Mouse (Mus musculus): ENCODE measurements around the gene Olfr380. TPM values are rescaled to one million over a fixed set of nuclear protein-coding genes. Genes with fewer than 3 reads are reported as not detected.

Olfr380 gene
- not detected in 2 replicates for polyA plus RNA-seq (2012; rRNA removed)

DNA sequence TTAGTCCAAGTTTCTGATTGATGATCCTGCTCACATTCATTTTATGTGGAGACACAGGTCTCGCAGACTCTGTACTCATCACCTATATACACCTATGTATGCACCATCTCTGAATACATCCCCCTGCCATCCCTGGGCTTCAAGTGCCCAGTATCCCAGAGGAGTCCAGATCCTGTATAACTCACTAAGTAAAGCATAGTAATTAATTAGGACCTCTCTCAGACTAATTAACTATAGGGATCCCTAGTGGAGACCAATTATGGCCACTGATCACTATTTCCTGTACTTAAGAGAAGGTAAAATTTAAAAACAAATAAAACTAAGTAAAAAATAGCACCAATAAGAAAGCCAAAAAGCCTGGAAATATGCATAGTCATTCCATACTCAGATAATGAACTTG is at the start of gene Olfr380:
Gene Olfr380, minus strand, starts transcription at position 101 of the 400 bp plus-strand sequence.

DNA sequence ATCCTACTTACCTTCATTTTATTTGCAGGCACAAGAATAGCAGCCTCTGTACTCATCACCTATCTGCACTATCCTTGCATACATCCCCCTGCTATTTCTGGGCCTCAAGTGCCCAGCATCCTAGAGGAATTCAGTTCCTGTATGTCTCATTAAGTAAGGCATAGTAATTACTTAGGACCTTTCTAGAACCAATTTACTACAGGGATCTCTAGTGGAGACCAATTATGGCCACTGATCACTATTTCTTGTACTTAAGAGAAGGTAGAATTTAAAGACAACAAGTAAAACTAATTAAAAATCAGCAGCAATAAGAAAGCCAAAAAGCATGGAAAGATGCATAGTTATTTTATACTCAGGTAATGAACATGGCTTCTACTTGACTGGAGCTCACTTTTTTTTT is 34.2 kb upstream of the Olfr380 start, which contains the start of gene Olfr381:
Gene Olfr381, minus strand, starts transcription at position 101 of the 400 bp plus-strand sequence.

DNA sequence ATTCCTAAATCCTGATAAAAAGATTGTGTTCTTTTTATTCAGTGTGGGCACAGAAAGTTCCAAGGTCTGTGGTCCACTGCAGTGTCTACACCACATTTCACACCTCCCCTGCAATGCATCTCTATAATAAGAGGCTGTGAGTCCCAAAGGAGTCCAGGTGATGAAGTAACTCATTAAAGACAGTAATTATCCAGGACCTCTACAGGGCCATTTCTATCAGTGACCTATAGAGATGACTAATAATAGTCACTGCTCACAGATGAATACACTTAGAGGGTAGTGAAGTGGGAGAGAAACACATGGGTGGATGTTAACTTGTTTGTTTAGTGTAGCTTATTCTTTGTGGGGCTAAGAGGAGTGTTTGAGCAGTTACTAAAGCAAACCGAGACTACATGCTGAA is 28.9 kb downstream of the Olfr380 start, which contains the start of gene Olfr378:
Gene Olfr378, minus strand, starts transcription at position 101 of the 400 bp plus-strand sequence.

Other genes starting within 250 kb of the Olfr380 start
- 0.29 and 0.50 TPM in 2 replicates for gene Trpv1, start 223.2 kb downstream of the Olfr380 start, polyA plus RNA-seq (2012; rRNA removed)
- gene Trpv3, start 190.1 kb downstream of the Olfr380 start, polyA plus RNA-seq (2012; rRNA removed): 0.02 TPM in 2 replicates
- gene Aspa, start 127.9 kb downstream of the Olfr380 start, polyA plus RNA-seq (2012; rRNA removed): 6.0 and 6.2 TPM in 2 replicates
- 0.18 and 0.23 TPM in 2 replicates for gene Gm49340, start 127.8 kb downstream of the Olfr380 start, polyA plus RNA-seq (2012; rRNA removed)
- 4.5 and 5.3 TPM in 2 replicates for gene Spata22, start 127.8 kb downstream of the Olfr380 start, polyA plus RNA-seq (2012; rRNA removed)
- gene Olfr20, start 106.7 kb downstream of the Olfr380 start, polyA plus RNA-seq (2012; rRNA removed): 0.54 and 0.66 TPM in 2 replicates
- not detected in 2 replicates for gene Olfr376, start 86.3 kb downstream of the Olfr380 start, polyA plus RNA-seq (2012; rRNA removed)
- gene Olfr1, start 57.9 kb downstream of the Olfr380 start, polyA plus RNA-seq (2012; rRNA removed): not detected in 2 replicates
- not detected in 2 replicates for gene Olfr378, start 29.0 kb downstream of the Olfr380 start, polyA plus RNA-seq (2012; rRNA removed)
- not detected in 2 replicates for gene Olfr381, start 34.1 kb upstream of the Olfr380 start, polyA plus RNA-seq (2012; rRNA removed)
- not detected in 2 replicates for gene Olfr382, start 59.7 kb upstream of the Olfr380 start, polyA plus RNA-seq (2012; rRNA removed)
- gene Olfr385, start 135.5 kb upstream of the Olfr380 start, polyA plus RNA-seq (2012; rRNA removed): not detected in 2 replicates
- gene Olfr384, start 141.1 kb upstream of the Olfr380 start, polyA plus RNA-seq (2012; rRNA removed): not detected in 2 replicates
- gene Zfp735, start 231.3 kb upstream of the Olfr380 start, polyA plus RNA-seq (2012; rRNA removed): not detected in 2 replicates